ENCODE assay signal across 8 mouse cellular contexts in the genomic region with DNA sequence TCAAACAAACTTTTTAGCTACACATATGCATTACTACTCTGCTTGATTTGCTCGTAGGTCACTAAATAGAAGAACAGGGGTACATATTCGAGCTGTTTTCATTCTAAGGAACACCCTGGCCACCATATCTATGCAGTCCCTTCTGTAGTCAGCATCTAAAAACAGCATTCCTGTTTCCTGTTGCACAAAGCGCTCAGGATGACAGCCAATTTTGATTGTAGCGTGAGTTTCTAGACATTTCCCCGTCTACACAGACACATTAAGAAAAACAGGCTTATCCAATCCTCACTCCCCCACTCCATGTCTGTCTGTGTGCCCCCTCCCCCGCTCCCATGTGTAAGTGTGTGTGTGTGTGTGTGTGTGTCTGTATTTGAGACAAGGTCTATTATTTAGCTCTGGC. TPM values are rescaled to one million over a fixed set of nuclear protein-coding genes. Genes with fewer than 3 reads are reported as not detected.
DNase-seq lines count a peak whose midpoint lies in the region; ATAC-seq lines count a peak whose summit lies in the region.

No protein-coding gene starts in this region.

- peak overlapping the region; percentile 84 for H3K9ac ChIP-seq in embryonic facial prominence, embryonic 13.5 days
- H3K9ac ChIP-seq in hindbrain, embryonic 16.5 days (ENCODE audit: low read depth, low read length), result no peak overlapping the region

- H3K4me3 ChIP-seq in embryonic facial prominence, embryonic 13.5 days, result peak overlapping the region; percentile 84
- H3K4me3 ChIP-seq in hindbrain, embryonic 16.5 days (ENCODE audit: low read length), result peak overlapping the region; percentile 93; the same call in 1 of the 2 replicates

- peak; percentile 30 for DNase-seq in cerebellum, adult 9-10 months
- DNase-seq in cerebellum, postnatal 36 days, result no peak
- peak; percentile 8 for DNase-seq in lung, postnatal 10 days
- no peak for DNase-seq in thymus, postnatal 0 days (ENCODE audit: low spot score)
- no peak for DNase-seq in adrenal gland, postnatal 10 days
- no peak for DNase-seq in cerebellum, adult 11 months

- peaks cover 28% of the 10 kb centered on the region for H3K36me3 ChIP-seq in embryonic facial prominence, embryonic 13.5 days
- peaks cover 9% of the 10 kb centered on the region for H3K36me3 ChIP-seq in hindbrain, embryonic 16.5 days (ENCODE audit: control insufficient read depth, insufficient read depth, low read length)

- H3K27ac ChIP-seq in embryonic facial prominence, embryonic 13.5 days, result no peak overlapping the region
- H3K27ac ChIP-seq in hindbrain, embryonic 16.5 days (ENCODE audit: low read depth, low read length), result no peak overlapping the region

- no peak for ATAC-seq in embryonic facial prominence, embryonic 13.5 days (ENCODE audit: insufficient number of reproducible peaks, insufficient read depth, low FRiP score, low TSS enrichment, low read depth)
- no peak for ATAC-seq in hindbrain, embryonic 16.5 days

- 69% methylated on average over 6 of the region's 6 CpGs for WGBS in embryonic facial prominence, embryonic 13.5 days
- 84% methylated on average over 6 of the region's 6 CpGs for WGBS in hindbrain, embryonic 16.5 days

- H3K4me1 ChIP-seq in embryonic facial prominence, embryonic 13.5 days, result peaks cover 9% of the 10 kb centered on the region
- H3K4me1 ChIP-seq in hindbrain, embryonic 16.5 days (ENCODE audit: control insufficient read depth, insufficient read depth, low read depth, low read length), result peaks cover 14% of the 10 kb centered on the region

- peak overlapping the region; percentile 84 for H3K4me2 ChIP-seq in embryonic facial prominence, embryonic 13.5 days
- peak overlapping the region; percentile 87 for H3K4me2 ChIP-seq in hindbrain, embryonic 16.5 days (ENCODE audit: low read length)

- no peaks in the 10 kb centered on the region for H3K9me3 ChIP-seq in embryonic facial prominence, embryonic 13.5 days
- H3K9me3 ChIP-seq in hindbrain, embryonic 16.5 days (ENCODE audit: control insufficient read depth, low read length), result no peaks in the 10 kb centered on the region

- no peaks in the 10 kb centered on the region for H3K27me3 ChIP-seq in embryonic facial prominence, embryonic 13.5 days
- no peaks in the 10 kb centered on the region for H3K27me3 ChIP-seq in hindbrain, embryonic 16.5 days (replicated peaks; ENCODE audit: control insufficient read depth, insufficient read depth, low read length)

RNA-seq across cellular contexts. Expression of gene Zfp715, which starts 1.5 kb away (rescaled TPM):
- 12.8 and 14.1 TPM in 2 replicates for polyA plus RNA-seq in embryonic facial prominence, embryonic 13.5 days (2015; fragmentation: Nextera tagmentation; extraction: Ambion mirVana)
- 19.3 and 23.1 TPM in 2 replicates for polyA plus RNA-seq in hindbrain, embryonic 16.5 days (2015; fragmentation: Nextera tagmentation; extraction: Ambion mirVana)
- 10.0 and 10.2 TPM in 2 replicates for polyA plus RNA-seq in thymus, postnatal 0 days (2015; fragmentation: Nextera tagmentation; extraction: Ambion mirVana)
- 10 to 100 TPM; 14.3 to 19.4 TPM for total RNA-seq in adrenal gland, postnatal 10 days (2021)

RNA-seq across cellular contexts. Expression of gene Siglecf, which starts 39.5 kb away (rescaled TPM):
- polyA plus RNA-seq in embryonic facial prominence, embryonic 13.5 days (2015; fragmentation: Nextera tagmentation; extraction: Ambion mirVana), result 0.14 and 0.28 TPM in 2 replicates
- 0.20 and 0.35 TPM in 2 replicates for polyA plus RNA-seq in hindbrain, embryonic 16.5 days (2015; fragmentation: Nextera tagmentation; extraction: Ambion mirVana)
- 0.69 and 0.74 TPM in 2 replicates for polyA plus RNA-seq in thymus, postnatal 0 days (2015; fragmentation: Nextera tagmentation; extraction: Ambion mirVana)
- under 1 TPM in 1 of 2 experiments, not detected in 1; 0.24 TPM for total RNA-seq in adrenal gland, postnatal 10 days (2021)

Comparison
In these comparisons a context has a peak if more than half of its experiments do, and no peak if none do; other contexts are left out.
1. DNase-seq: peak in cerebellum, adult 9-10 months (single experiment) and lung, postnatal 10 days (single experiment); none in cerebellum, postnatal 36 days (0 of 2), thymus, postnatal 0 days (single experiment), adrenal gland, postnatal 10 days (single experiment) and cerebellum, adult 11 months (single experiment).